Mouse (Mus musculus) small intestine, adult 2 months (tissue): ENCODE measurements around the gene Olfr1239.

Source experiments
- CTCF ChIP-seq: fragments of 200-500 bp; IDR thresholded peaks from 2 replicates; pipeline ENCODE4 v1.5.1; 2012; ENCODE audit warnings: low read depth, mild to moderate bottlenecking, control low read depth, inconsistent platforms, low read length, moderate library complexity, mixed read lengths; ENCODE audit not compliant: insufficient replicate concordance, insufficient read length; ENCODE audit errors: extremely low read depth
- POLR2A ChIP-seq: fragments of 200-500 bp; IDR thresholded peaks from 2 replicates; pipeline ENCODE4 v1.6.1; 2012; ENCODE audit warnings: low read depth, mild to moderate bottlenecking, control low read depth, inconsistent platforms, low read length, moderate library complexity

DNA sequence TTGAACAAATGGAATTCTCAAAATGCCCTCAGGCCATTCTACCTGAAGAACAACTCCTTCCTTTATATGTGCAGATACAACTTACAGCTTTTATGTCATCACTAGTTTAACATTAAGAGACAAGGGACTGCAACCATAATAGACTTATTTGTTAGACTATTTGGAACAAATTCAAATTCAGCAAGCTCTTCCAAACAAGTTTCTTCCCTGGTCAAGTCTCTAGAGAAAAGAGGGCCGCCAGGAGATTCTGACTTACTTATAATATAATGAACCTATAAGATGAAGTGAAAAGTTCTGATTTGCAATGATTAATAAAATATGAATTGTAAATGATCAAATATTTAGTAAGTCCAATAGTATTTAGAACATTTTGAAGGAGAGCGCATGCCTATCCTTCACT is 10.6 kb downstream of the Olfr1239 start, which contains the start of gene Olfr1238:
- TF ChIP-seq POLR2A (no peak), CTCF (no peak)
